1 mouse cellular context compared by ENCODE assay signal in the genomic region with DNA sequence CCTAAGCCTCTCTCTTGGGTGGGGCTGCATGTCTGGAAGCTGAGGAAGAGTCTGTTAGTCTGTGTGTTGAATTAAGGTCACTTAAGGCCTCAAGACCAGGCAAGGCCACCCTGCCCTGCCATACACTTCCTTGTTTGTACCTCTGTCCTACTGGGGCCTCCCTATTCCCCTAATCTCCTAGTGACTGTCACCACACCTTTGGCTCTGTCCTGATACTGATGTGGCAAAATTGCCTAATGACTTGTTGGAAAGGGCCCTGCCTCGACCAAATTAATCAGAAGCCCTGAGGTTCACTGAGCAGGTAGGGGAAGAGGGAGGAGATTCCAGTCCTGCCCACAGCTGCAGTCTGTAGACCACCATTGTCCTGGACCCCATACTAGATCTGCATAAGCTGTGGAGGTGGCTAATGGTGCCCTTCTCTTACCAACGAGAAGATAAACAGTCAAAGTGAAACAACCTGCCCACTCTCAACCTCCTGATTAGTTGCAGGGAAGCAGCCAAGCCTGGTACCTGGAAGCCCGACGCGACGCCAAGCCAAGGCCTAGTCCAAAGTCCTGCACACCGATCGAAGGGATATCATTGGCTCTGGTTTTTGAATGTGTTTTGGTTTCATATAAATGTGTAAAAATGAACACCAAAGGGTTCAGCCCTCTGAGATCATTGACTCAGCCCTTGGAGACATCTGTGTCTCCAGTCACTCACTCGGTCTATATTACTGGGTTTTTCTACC.
TF ChIP-seq lines count a peak whose summit lies in the region.

No protein-coding gene starts in this region.

TF ChIP-seq in MEL, 35 proteins besides CTCF, POLR2A, EP300 and RAD21 (continued from another document):
- TF ChIP-seq ZNF384 (IDR thresholded peaks at IDR 0.05; ENCODE audit: low read depth, low read length) (no peak), SMC3 (IDR thresholded peaks at IDR 0.05; ENCODE audit: low read depth, low read length) (no peak), MXI1 (IDR thresholded peaks at IDR 0.05; ENCODE audit: low read depth, low read length) (no peak; the same call in 1 of the 2 replicates), MAX (IDR thresholded peaks at IDR 0.05; ENCODE audit: low read length) (no peak), NRF1 (IDR thresholded peaks at IDR 0.05; ENCODE audit: insufficient read depth, low read depth, low read length, poor library complexity, severe bottlenecking) (no peak), SIN3A (IDR thresholded peaks at IDR 0.05; ENCODE audit: low read length) (no peak)
